Mouse (Mus musculus) kidney, embryonic 14.5 days (tissue): Measurements from ENCODE around the gene Cnpy3. TPM values are rescaled to one million over a fixed set of nuclear protein-coding genes. Genes with fewer than 3 reads are reported as not detected.
"Not testable (repeated sequence)": the region's sequence is repeated elsewhere in the genome, so short reads cannot be mapped to it uniquely, and the experiment has no call there.

Experiments used
- ATAC-seq: fragments of 200-750 bp; cut with Nextera tagmentation; 2 replicates; pipeline ENCODE4 v1.8.0; 2017; ENCODE audit warnings: moderate number of reproducible peaks, mild to moderate bottlenecking, moderate TSS enrichment, moderate library complexity; ENCODE audit not compliant: low FRiP score, low TSS enrichment
- H3K27ac ChIP-seq: fragments of 300-500 bp; sonication (generic); 2 replicates; pipeline ENCODE4 v1.5.1; 2014; ENCODE audit warnings: low read depth, mild to moderate bottlenecking, low read length, moderate library complexity, mixed read lengths
- H3K27me3 ChIP-seq: fragments of 300-500 bp; sonication (generic); 2 replicates; pipeline ENCODE4 v1.6.1; 2014; ENCODE audit warnings: mild to moderate bottlenecking, low read length; ENCODE audit not compliant: control insufficient read depth, insufficient read depth
- H3K36me3 ChIP-seq: fragments of 300-500 bp; sonication (generic); 2 replicates; pipeline ENCODE4 v1.6.1; 2014; ENCODE audit warnings: low read length, mixed read lengths; ENCODE audit not compliant: control insufficient read depth, insufficient read depth
- H3K4me1 ChIP-seq: fragments of 300-500 bp; sonication (generic); 2 replicates; pipeline ENCODE4 v1.6.1; 2014; ENCODE audit warnings: low read length, mixed read lengths; ENCODE audit not compliant: control insufficient read depth, insufficient read depth
- H3K4me2 ChIP-seq: fragments of 300-500 bp; sonication (generic); replicated peaks from 2 replicates; pipeline ENCODE4 v1.6.1; 2014; ENCODE audit warnings: low read depth, mild to moderate bottlenecking, low read length
- H3K4me3 ChIP-seq: fragments of 300-500 bp; sonication (generic); 2 replicates; pipeline ENCODE4 v1.5.1; 2014; ENCODE audit warnings: mild to moderate bottlenecking, low read length
- H3K9ac ChIP-seq: fragments of 300-500 bp; sonication (generic); 2 replicates; pipeline ENCODE4 v1.6.1; 2014; ENCODE audit warnings: low read depth, mild to moderate bottlenecking, low read length, moderate library complexity
- H3K9me3 ChIP-seq: fragments of 300-500 bp; sonication (generic); 2 replicates; pipeline ENCODE4 v1.6.1; 2016; ENCODE audit warnings: low read length; ENCODE audit not compliant: control insufficient read depth
- WGBS: fragments of 180-500 bp; shearing (Covaris S2); extraction: QIAGEN DNeasy Blood & Tissue Kit; methylation state at CpG from one replicate; pipeline ENCODE4 v1.1.7; 2014; 5-methylcytosine and 5-hydroxymethylcytosine counted together
- polyA plus RNA-seq: library from polyadenylated mRNA; unstranded; fragments of >200 nt; fragmentation: Nextera tagmentation; extraction: Ambion mirVana; gene quantifications from 2 replicates; pipeline ENCODE4 v1.2.1, GENCODE M21; 2014

The Cnpy3 gene
- 61.7 and 71.5 TPM in 2 replicates for polyA plus RNA-seq

- no peaks in the 10 kb centered on the region for H3K27me3 ChIP-seq
- ATAC-seq, result peak; percentile 99
- peak within 1 kb of the TSS; percentile 72 for H3K4me3 ChIP-seq
- H3K27ac ChIP-seq, result peak within 1 kb of the TSS; percentile 87
- WGBS, result under 1% methylated on average over 56 of the region's 58 CpGs
- H3K4me2 ChIP-seq, result peak within 1 kb of the TSS; percentile 51
- H3K9ac ChIP-seq, result peak within 1 kb of the TSS; percentile 72
- H3K9me3 ChIP-seq, result no peaks in the 10 kb centered on the region
- peaks cover 7% of the 10 kb centered on the region; the same call in 1 of the 2 replicates for H3K4me1 ChIP-seq
- H3K36me3 ChIP-seq, result peaks cover 4% of the 10 kb centered on the region; the same call in 1 of the 2 replicates
Observed at GRCm38 (mm10) chr17:46751794-46752556, at the start of gene Cnpy3. Gene Cnpy3, minus strand, starts transcription at chr17:46752214.

- Histone ChIP-seq H3K9ac (no peak overlapping the region), H3K9me3 (no peaks in the 10 kb centered on the region), H3K4me3 (no peak overlapping the region), H3K27me3 (no peaks in the 10 kb centered on the region), H3K4me1 (0 out of 2 replicates have a peak, but pooled peaks cover 5% of the 10 kb centered on the region), H3K4me2 (no peak overlapping the region), H3K27ac (no peak overlapping the region), H3K36me3 (peaks cover 20% of the 10 kb centered on the region)
- ATAC-seq, result no peak
- WGBS, result 85% methylated on average over 6 of the region's 6 CpGs
Observed at GRCm38 (mm10) chr17:46801761-46802160, 49.7 kb upstream of the Cnpy3 start.

GRCm38 (mm10) chr17:46799680-46800079 is 47.7 kb upstream of the Cnpy3 start:
- no peak overlapping the region for H3K4me2 ChIP-seq
- H3K4me1 ChIP-seq, result 0 out of 2 replicates have a peak, but pooled peaks cover 5% of the 10 kb centered on the region
- H3K9ac ChIP-seq, result no peak overlapping the region
- WGBS, result 72% methylated on average over 10 of the region's 10 CpGs
- H3K36me3 ChIP-seq, result peaks cover 15% of the 10 kb centered on the region
- H3K27ac ChIP-seq, result no peak overlapping the region
- H3K27me3 ChIP-seq, result no peaks in the 10 kb centered on the region
- H3K9me3 ChIP-seq, result no peaks in the 10 kb centered on the region
- no peak overlapping the region for H3K4me3 ChIP-seq
- ATAC-seq, result no peak

GRCm38 (mm10) chr17:46797386-46797785 is 45.4 kb upstream of the Cnpy3 start:
- ATAC-seq, result 0 out of 2 replicates have a peak, but pooled peaks have one; percentile 40
- 24% methylated on average over 8 of the region's 8 CpGs for WGBS

GRCm38 (mm10) chr17:46796743-46797142 is 44.7 kb upstream of the Cnpy3 start:
- Histone ChIP-seq H3K4me2 (no peak overlapping the region), H3K9ac (no peak overlapping the region), H3K9me3 (no peaks in the 10 kb centered on the region), H3K27ac (no peak overlapping the region; the same call in 1 of the 2 replicates), H3K4me3 (no peak overlapping the region), H3K27me3 (no peaks in the 10 kb centered on the region), H3K4me1 (0 out of 2 replicates have a peak, but pooled peaks cover 5% of the 10 kb centered on the region), H3K36me3 (peaks cover 15% of the 10 kb centered on the region)
- 78% methylated on average over 4 of the region's 4 CpGs for WGBS
- ATAC-seq, result no peak

More at GRCm38 (mm10) chr17:46797386-46797785, 45.4 kb upstream of the Cnpy3 start:
- H3K4me2 ChIP-seq, result no peak overlapping the region
- no peak overlapping the region for H3K9ac ChIP-seq
- no peak overlapping the region; the same call in 1 of the 2 replicates for H3K27ac ChIP-seq
- no peak overlapping the region for H3K4me3 ChIP-seq
- no peaks in the 10 kb centered on the region for H3K27me3 ChIP-seq
- 0 out of 2 replicates have a peak, but pooled peaks cover 5% of the 10 kb centered on the region for H3K4me1 ChIP-seq
- H3K9me3 ChIP-seq, result no peaks in the 10 kb centered on the region
- H3K36me3 ChIP-seq, result peaks cover 15% of the 10 kb centered on the region

GRCm38 (mm10) chr17:46792963-46793362 is 40.9 kb upstream of the Cnpy3 start:
- no peaks in the 10 kb centered on the region for H3K9me3 ChIP-seq
- 0 out of 2 replicates have a peak, but pooled peaks cover 5% of the 10 kb centered on the region for H3K4me1 ChIP-seq
- no peaks in the 10 kb centered on the region for H3K36me3 ChIP-seq
- H3K4me2 ChIP-seq, result no peak overlapping the region
- no peaks in the 10 kb centered on the region for H3K27me3 ChIP-seq
- no peak overlapping the region for H3K9ac ChIP-seq
- H3K27ac ChIP-seq, result no peak overlapping the region
- no peak overlapping the region for H3K4me3 ChIP-seq
- no peak for ATAC-seq
- 87% methylated on average over 2 of the region's 2 CpGs for WGBS

GRCm38 (mm10) chr17:46787974-46788373 is 36.0 kb upstream of the Cnpy3 start:
- 63% methylated on average over 2 of the region's 2 CpGs for WGBS
- not testable (repeated sequence) for ATAC-seq, H3K4me3 ChIP-seq, H3K27ac ChIP-seq, H3K9me3 ChIP-seq, H3K4me2 ChIP-seq, H3K4me1 ChIP-seq, H3K9ac ChIP-seq, H3K36me3 ChIP-seq, H3K27me3 ChIP-seq

- H3K9ac ChIP-seq, result no peak overlapping the region
- no peaks in the 10 kb centered on the region for H3K9me3 ChIP-seq
- no peak overlapping the region for H3K4me2 ChIP-seq
- no peaks in the 10 kb centered on the region for H3K36me3 ChIP-seq
- no peaks in the 10 kb centered on the region for H3K4me1 ChIP-seq
- 90% methylated on average over 5 of the region's 5 CpGs for WGBS
- H3K4me3 ChIP-seq, result no peak overlapping the region
- no peaks in the 10 kb centered on the region for H3K27me3 ChIP-seq
- no peak overlapping the region for H3K27ac ChIP-seq
- ATAC-seq, result no peak
Observed at GRCm38 (mm10) chr17:46786952-46787351, 34.9 kb upstream of the Cnpy3 start.

- WGBS, result 76% methylated on average over 2 of the region's 2 CpGs
- peak overlapping the region; percentile 51; the same call in 1 of the 2 replicates for H3K27ac ChIP-seq
- H3K4me2 ChIP-seq, result peak overlapping the region; percentile 63
- H3K27me3 ChIP-seq, result no peaks in the 10 kb centered on the region
- peak; percentile 18 for ATAC-seq
- H3K36me3 ChIP-seq, result peaks cover 24% of the 10 kb centered on the region
- no peak overlapping the region; the same call in 1 of the 2 replicates for H3K9ac ChIP-seq
- H3K9me3 ChIP-seq, result no peaks in the 10 kb centered on the region
- H3K4me1 ChIP-seq, result 0 out of 2 replicates have a peak, but pooled peaks cover 6% of the 10 kb centered on the region
- peak overlapping the region; percentile 60 for H3K4me3 ChIP-seq
Observed at GRCm38 (mm10) chr17:46783222-46783565, 31.2 kb upstream of the Cnpy3 start.
